Mouse (Mus musculus) E14TG2a.4 (cell line): ENCODE data around the gene Ift52.

Experiments
- CTCF ChIP-seq: conservative IDR thresholded peaks from 2 replicates; pipeline ENCODE4 v1.5.1; 2014; ENCODE audit warnings: low read length
- NANOG ChIP-seq: IDR thresholded peaks from 2 replicates; pipeline ENCODE4 v1.6.1; 2014; ENCODE audit warnings: borderline replicate concordance, low read length, mixed read lengths
- POU5F1 ChIP-seq: IDR thresholded peaks from 2 replicates; pipeline ENCODE4 v1.6.1; 2014; ENCODE audit warnings: low read length, borderline replicate concordance

- TF ChIP-seq CTCF (no peak), POU5F1 (no peak), NANOG (no peak)
Measured at GRCm38 (mm10) chr2:163073023-163073757, 56.0 kb downstream of the Ift52 start.
